Mouse (Mus musculus) erythroblast, adult 5-6 weeks (primary cell): Measurements from ENCODE around the gene Foxi1. TPM values are rescaled to one million over a fixed set of nuclear protein-coding genes. Genes with fewer than 3 reads are reported as not detected.
"Not testable (repeated sequence)": the region's sequence is repeated elsewhere in the genome, so short reads cannot be mapped to it uniquely, and the experiment has no call there.

Source experiments
- ATAC-seq: replicated peaks from 2 replicates; pipeline ENCODE4 v1.8.0; 2016; ENCODE audit warnings: moderate number of reproducible peaks, mild to moderate bottlenecking, moderate TSS enrichment, inconsistent platforms; ENCODE audit not compliant: poor library complexity, low FRiP score, severe bottlenecking
- total RNA-seq, 2 experiments: library from RNA; stranded (forward) in 1 of 2; stranded (reverse) in 1 of 2; fragments of 150-400 nt in 1 of 2; fragments of 200-764, 138-1000 nt in 1 of 2; gene quantifications; 2 replicates each; pipeline versions ENCODE4 v1.2.3 to v1.2.4; 2015 to 2017; ENCODE audit warnings: low replicate concordance in 2 of 2

The Foxi1 gene
- total RNA-seq (2015; ENCODE audit: low replicate concordance) (not detected in 2 replicates), total RNA-seq (2017; ENCODE audit: low replicate concordance) (not detected in 2 replicates)

DNA sequence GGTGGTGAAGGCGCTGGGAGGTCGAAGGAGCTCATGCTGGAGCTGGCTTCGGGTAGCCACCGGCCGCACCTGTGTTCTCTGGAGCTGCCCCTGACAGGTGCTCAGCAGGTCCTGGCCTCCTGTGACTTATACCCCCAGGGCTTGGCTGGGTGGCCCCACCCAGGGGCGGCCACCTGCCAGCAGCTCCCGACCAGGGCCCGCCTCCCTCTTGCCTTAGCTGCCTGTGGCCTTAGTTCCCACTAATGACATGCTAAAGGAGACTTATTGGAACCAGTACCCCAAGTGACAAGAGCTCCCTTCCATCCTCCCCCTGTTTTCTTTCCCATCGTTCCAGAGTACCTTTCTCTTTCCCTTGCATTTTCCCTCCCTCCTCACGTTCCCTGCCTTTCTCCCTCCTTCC lies at the start of gene Foxi1:
Gene Foxi1 (minus strand): TSS at position 101 of the 400 bp plus-strand sequence.
- ATAC-seq: no peak

DNA sequence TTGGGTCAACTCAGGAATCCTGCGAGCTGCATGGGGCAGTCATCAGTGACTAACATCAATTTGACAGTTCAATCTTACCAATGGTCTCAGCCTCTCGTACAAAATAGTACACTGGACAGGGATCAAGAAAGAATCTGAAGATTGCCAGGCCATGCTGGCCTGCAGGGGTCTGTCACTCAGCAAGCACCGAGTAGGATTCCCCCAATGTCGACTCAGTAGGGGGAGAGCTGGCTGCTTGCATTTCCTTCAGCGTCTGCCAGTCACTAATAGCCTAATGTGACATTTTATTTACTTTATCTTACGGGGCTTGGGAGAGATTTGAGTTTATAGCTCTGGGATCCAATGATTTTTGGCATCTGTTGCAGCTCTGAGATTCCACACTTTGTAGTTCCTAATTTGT lies 35.1 kb upstream of the Foxi1 start:
- no peak for ATAC-seq

DNA sequence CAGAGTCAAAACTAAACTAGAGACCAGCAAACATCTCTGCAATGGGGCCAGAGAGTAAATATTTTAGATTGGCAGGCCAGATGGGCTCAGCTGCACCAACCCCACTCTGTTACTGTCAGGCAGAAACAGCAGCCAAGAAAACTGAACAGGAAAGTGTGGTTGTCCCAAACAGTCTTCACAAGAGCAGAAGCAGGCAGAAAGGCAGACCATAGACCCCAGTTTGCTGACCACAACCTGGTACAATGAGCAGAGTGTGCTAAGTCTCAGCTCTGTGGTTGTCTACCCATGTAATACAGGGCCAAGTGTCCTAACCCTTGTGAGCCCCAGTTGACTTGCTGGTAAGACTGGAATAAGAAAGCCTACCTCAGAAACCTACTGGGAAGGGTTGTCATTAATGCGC lies 32.4 kb upstream of the Foxi1 start:
- no peak for ATAC-seq

DNA sequence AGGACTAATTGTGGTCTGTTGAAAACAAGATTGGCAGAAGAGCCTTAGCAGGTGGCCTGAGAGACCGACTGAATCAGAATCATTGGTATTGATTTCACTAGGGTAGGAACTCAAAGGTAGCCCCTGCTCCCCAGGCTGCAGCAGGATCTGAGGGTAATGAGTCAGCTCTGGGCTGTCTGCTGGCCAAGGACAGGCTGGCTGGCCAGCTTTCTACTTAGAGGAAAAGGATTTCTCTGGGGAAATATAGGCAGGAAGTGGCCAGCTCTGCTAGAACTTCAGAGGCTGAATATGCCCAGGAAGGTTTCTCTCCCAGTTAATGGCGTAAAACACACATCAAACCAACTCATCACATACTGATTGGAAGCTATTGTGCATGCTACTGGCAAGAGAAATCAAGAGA lies 31.8 kb upstream of the Foxi1 start:
- no peak for ATAC-seq

DNA sequence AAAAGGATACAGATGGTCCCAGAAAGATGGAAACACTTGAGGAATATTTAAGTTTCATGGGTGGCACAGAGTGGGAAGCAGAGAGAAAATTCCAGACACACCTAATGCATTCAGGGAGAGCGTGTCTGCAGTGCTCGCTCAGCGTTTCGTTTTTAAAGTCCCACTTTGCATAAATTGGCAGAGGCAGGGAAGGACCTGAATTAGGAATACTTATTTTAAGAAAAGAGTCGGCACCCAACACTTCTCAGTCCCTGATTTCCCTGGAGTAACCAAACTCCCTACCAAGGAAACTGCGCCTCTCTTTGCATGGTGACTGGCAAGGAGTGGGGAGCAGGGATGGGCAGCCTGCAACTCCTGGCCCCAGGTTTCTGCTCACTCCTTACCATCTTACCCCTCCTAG lies 29.0 kb upstream of the Foxi1 start:
- ATAC-seq: no peak

DNA sequence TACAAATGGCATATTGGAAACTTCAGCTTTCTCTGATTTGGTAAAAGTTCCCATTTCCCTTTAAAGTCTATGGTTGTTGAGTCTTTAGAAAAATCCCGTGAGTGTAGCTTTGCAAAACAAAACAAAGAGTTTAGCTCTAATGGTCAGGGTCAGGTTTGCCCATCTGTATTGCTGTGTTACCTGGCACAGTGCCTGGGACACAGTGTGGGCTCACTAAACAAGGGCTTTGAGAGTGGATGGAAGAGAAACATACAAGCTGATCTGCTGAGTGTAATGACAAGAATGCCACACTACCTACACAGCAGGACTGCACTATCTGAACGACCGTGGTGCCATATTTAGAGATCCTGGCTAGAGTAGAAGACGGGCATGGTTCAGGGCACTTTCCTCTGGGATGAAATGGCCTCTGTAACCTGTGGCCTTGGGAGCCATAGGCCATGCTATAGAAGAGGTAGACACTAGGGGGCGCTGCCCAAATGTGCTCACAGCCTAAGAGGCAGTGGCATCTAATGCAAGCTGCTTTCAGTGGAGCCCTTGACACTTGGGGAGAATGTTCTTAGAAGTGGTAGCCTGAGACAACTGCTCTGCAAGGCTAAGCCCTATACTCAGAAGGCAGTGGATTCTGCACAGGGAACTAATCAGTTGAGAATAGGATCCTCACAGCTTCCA lies 28.3 kb upstream of the Foxi1 start:
- peak; percentile 78 for ATAC-seq

DNA sequence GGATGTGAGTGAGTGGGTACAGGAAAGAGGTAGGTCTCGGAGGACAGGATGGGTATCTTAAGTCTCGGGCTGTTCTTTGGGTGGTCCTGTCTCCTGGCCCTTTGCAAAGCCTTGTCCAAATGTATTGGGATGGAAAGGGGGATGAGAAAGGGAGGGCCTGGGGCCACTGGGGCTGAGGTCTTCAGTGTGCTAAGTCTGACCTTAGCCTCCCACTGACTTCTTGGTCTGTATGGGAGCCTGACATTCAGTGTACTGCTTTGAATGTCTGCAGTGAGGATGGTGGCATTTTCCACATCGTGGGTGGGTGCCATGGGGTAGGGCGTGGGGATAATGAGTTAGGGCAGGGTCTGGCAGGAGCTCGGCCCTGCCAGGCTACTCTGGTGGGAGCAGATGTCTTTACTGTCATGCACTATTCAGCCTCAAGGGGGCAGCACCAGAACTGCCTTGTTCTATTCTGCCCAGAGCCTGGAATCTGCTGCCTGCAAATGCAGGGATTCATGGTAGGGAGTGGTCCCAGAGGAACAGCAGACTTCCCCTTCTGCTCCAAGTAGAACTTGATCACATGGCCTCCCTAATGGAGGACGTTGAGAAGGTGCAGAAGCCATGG lies 21.0 kb upstream of the Foxi1 start:
- 0 out of 2 replicates have a peak, but pooled peaks have one; percentile 65 for ATAC-seq

DNA sequence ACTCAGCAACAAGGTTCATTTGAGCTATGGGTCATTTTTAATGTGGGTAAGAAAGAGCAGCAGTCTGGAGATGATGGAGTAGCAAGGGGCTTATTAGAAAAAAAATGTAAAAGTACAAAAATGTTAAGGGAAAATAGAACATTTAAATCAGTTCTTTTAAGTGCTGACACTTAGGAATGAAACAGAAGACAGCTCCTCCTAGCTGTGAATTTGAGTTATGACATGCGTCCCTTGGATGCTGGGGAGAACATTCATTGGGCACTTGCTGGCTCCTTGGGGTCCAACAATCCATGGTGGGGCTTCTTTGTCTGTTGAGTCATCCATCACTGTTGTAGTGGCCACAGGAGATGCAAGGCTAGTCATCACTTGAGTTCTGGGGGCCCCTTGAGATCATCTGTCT lies 19.3 kb upstream of the Foxi1 start:
- ATAC-seq: no peak

DNA sequence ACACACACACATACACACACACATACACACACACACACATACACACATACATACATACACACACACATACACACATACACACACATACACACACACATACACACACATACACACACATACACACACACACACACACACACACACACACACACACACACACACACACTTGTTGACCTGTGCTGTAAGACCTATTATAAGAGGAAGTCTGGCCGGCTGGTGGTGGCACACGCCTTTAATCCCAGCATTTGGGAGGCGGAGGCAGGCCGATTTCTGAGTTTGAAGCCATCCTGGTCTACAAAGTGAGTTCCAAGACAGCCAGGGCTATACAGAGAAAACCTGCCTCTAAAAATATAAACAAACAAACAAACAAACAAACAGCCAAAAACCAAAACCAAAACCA lies 12.7 kb upstream of the Foxi1 start:
- ATAC-seq: not testable (repeated sequence)

DNA sequence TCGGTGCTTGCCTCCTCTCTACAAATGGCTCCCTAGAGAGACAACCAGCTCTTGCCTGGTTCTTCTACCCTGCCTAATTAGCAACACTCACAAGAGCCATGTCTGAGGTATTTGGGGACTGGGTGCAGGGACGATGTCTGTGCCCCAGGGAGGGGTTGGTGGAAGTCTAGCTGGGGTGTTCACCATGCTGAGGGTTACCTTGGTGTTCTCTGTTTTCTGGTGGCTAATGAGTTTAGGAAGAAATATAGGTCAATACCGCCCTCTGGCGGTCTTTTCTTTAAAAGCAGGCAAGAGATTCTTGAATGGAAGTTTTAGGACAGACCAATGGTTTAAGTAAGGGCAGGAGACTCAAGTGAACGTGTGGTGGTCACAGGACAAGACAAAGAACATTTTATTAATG lies 5.0 kb upstream of the Foxi1 start:
- ATAC-seq: 0 out of 2 replicates have a peak, but pooled peaks have one; percentile 30

DNA sequence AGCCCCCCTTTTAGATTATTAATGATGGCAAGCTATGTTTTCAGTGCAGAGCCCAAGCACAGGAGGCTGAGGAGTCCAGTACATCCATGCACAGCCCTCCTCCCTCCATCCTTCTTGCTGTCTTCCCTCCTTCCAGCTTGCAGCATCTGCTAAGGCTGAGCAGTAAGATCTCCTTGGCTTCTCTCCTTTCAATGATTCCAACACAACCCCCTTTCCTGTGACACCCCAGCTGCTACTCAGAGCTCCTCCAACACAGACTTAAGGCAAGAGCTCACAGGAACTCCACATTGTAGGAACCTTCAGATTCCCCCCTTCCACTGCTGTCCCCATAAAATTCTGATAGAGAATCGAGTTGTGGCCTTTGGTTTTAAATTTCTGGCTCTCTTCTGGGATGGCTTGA lies 5.1 kb downstream of the Foxi1 start:
- ATAC-seq: no peak

DNA sequence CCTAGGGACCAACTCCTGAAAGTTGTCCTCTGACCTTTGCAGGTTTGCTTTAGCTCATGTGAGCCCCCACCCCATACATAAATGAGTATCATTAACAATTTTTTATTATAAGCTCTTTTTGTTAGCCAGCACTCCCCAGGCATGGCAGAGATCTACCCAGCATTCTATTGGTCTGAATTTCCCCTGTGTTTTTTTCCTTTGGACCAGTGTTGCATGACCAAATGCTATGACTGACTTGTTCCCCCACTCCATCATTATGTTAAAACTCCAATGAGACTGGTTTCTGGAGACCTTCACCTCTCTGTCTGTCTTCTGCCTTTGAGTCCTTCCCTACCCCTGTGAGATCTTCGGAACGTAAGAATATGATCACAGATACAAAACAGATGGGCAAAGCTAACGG lies 12.7 kb downstream of the Foxi1 start:
- ATAC-seq: no peak

DNA sequence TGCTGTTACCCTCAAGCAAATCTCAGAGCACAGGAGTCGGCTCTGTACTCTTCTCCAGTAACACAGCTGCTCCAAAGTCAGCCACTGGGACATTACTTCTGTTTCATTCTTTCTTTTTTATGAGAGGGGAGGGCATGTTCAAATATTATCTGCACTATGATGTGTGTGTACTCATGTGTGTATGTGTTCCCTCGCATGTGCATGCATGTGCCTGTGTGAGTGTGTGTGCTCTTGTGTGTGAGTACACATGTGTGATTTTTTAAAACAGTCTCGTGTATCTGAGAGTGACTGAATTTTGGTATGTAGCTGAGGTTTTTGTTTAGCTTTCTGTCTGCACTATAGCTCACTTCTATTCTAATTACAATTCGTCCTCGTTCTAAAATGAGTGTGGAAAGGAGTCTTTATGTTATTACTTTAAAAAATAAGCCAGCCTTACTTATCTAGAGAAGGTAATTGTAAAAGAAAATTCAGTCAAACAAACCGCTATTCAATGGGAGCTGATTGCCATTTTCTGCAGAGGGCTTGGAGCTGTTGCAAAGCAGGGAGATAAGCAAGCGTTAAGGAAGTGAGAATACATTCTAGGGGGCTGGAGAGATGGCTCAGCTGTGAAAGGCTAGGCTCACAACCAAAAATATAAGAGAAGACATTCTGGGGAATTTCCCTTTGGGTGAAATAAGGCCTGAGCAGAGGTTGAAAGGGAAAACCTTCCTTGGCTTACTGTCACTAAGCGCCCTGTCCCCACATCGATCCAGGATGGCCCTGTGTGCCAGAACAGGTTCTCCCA lies 13.5 kb downstream of the Foxi1 start:
- no peak for ATAC-seq

DNA sequence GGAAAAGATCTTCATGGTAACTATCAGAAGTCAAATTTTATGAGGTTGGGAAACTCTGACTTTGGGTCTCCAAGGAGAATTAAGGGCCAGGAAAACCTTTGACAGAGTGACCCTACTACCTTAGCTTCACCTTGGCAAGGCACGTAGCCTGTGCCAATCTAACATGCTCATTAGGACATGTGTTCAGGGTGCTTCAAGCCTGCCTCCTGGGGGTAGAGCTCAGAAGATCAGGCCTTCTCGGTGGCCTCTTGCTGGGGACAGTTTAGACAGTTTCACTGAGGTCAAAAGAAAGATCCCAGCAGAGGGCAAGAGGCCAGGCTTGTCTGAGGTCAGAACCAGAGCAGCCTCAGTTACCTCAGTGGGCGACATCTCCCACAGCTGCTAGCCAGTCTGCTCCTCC lies 14.2 kb downstream of the Foxi1 start:
- no peak for ATAC-seq

DNA sequence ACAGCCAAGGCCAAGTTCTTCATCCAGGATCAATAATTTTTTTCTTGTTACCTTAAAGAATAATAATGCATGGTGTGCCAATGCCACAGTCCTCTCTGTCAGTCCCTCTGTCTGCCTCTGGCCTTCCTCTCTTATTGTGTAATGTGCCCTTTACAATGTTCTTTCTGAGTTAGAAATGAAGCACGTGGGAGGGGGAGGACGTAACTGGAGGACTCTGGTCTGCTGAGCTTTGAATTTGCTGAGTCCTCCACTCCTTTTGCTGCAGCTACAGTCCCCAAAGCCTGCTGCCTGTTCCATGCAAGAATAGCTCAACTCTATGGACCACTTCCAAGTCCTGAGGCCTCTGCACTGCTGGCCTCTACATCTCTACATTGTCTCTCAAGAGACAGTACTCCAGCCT lies 23.6 kb downstream of the Foxi1 start:
- ATAC-seq: no peak

DNA sequence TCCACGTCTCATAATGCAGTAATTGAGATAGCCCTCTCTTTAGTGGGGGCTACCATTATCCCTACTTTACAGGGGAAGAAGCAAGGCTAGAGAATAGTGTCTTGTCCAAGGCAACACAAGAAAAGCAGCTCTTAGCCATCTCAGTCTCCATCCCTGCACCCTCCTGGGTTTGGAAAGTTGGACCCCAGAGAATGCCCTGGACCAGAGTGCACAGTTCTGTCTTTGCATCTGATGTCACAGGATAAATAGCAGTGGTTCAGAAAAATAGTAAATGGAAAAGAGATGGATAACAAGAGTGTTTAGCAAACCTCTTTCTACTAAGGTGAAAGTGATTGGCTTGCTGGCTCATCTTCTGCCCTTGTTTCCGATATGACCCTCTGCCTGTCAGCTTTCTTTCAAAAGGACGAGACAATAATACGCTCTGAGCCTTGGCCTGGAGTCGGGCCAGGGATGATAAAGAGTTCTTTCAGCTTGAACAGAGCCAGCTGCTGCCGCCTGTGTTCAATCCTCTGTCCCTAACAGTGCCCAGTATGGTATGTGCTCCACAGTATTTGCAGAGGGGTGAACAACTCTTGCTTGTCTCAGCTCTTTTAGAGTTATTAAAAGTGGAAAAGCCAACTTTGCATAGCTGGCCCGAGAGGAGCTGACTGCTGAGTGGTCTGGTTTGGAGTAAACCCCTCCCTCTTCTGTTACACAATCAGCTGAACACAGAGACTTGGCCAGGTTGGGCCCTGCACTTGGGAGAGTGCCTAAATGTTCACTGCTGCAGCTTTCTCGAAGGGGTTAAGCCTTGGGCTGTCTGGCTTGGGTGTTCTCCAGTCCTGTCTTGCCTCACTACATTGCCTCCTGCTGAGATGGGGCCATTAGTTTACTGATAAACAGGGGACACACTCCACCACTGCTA lies 26.4 kb downstream of the Foxi1 start:
- ATAC-seq: no peak

DNA sequence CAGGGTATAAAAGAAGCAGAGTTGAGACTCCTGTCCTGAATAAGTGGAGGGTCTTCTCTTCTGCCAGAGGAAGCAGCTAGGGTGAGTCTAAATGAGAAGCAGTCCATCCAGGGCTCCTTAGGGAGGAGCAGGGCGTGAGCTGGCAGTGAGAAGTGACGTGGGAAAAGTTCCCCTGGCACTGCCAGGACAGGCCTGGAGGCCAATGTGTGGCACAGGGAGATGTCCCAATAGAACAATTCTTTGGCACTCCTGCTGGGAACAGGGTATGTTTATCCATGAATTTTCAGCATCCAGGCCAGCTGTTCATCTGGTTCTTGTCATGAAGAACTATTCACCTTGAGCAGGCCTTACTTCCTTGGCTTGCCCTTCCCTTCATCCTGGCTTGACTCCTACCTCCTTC lies 29.1 kb downstream of the Foxi1 start:
- ATAC-seq: no peak

DNA sequence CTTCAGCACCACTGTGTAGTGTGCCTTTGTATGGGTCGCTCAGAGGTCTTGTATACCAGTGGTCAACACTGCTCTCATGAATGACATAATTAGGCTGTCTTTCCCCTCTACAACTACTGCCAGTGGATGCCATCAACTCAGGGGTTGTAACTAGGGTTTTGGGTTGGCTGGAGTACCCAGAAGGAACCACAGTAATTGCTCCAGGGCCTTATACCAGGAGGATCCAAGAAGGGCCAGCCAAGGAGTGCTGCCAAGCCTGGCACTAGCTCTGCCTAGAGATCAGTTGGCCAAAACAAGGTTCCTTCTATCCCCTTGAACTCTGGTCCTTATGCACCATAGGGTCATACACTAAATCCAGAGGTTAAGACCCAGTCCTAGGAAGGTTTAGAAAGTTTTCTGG lies 31.5 kb downstream of the Foxi1 start:
- no peak for ATAC-seq

DNA sequence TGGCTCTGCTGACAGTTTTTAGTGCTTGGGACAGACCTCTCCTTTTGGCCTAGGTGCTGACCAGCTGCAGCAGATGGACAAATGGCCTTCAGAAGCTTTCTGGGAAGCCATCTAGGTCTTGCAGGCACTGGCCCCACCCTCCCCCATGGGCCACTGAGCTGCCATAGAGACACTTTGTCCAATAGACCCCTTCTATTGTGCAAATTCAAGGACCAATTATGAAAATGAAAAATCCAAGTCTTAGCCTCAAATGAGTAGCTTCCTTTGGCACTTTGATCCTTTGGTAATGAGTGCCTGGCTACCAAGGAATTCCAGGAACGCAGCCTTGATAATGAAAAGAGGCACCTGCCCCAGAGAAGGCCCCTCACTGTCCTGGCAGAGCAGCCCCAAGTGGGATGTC lies 36.7 kb downstream of the Foxi1 start:
- no peak for ATAC-seq

DNA sequence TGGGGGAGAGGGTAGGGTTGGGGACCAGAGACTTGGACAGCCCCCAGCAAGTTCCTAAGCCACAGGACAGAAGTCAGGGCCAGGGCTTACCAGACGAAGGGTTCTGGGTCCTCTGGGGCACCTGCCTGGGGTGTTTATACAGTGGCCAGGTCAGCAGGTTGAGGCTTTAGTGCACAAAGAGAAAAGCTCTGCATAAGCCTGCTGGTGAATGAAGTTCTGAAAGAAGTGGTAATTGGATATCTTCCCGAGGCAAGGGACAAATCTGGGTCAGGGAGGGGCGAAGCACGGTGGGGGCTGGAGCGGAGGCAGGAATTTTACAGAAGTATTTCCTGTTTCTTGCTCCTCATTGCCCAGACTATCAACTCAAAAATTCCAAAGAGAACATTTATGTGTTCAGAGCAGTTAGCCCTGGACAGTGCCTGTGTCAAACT lies 38.4 kb downstream of the Foxi1 start:
- ATAC-seq: no peak
